In the genomic region with DNA sequence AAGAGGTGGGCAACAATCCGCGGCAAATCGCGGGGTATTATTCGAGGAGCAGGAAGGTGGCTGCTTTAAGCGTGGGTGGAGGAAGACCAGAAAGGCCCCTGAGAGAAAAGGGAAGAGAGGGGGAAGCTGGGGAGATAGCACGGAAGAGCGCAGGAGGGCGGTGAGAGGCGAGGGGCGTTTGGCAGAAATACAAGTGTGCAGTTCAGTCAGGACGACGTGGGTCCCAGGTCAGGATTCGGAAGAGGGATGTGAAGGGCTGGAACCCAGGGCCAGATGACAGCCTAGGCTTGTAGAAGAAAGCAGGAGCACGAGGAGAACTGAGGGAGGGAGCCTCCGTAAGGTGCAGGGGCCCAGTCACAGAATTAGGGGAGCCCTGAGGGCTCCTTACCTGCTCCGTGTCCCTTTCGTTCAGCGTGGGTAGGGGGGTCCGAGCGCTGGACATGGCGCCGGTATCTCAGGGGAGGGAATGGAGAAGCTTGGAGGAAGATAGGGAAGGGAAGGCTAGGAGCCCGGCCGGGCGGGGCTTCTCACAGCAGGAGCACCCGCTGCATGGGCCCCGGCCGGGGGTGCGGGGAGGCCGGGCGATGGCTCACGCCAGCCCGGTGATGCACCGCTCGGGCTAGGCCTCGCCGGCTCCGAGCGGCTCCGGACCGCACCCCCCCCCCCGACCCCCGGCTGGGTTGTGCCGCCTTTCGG, we compare ENCODE assay signal across 8 mouse cellular contexts. TPM values are rescaled to one million over a fixed set of nuclear protein-coding genes. Genes with fewer than 3 reads are reported as not detected.
DNase-seq lines count a peak whose midpoint lies in the region; ATAC-seq lines count a peak whose summit lies in the region.

No protein-coding gene starts in this region.

- peak overlapping the region; percentile 92 for H3K4me3 ChIP-seq in heart, embryonic 11.5 days (ENCODE audit: low read depth, low read length)
- H3K4me3 ChIP-seq in brown adipose tissue, adult 24 weeks (ENCODE audit: insufficient read depth, low read depth, low read length), result peak overlapping the region; percentile 93
- H3K4me3 ChIP-seq in hindbrain, embryonic 11.5 days (ENCODE audit: low read depth, low read length), result peak overlapping the region; percentile 63
- H3K4me3 ChIP-seq in liver, embryonic 16.5 days (ENCODE audit: low read depth, low read length), result peak overlapping the region; percentile 97
- peak overlapping the region; percentile 89 for H3K4me3 ChIP-seq in stomach, embryonic 15.5 days (replicated peaks)

- intact Hi-C loops in heart, postnatal 10 days (cut with DNase I), result loop anchor here (2.0 to 10.0 kb wide), 3 partner anchors 34 to 276 kb away; no protein-coding TSS in a partner anchor

- peak overlapping the region; percentile 96 for H3K9ac ChIP-seq in heart, embryonic 11.5 days (ENCODE audit: low read depth, low read length)
- peak overlapping the region; percentile 82 for H3K9ac ChIP-seq in hindbrain, embryonic 11.5 days (ENCODE audit: low read depth, low read length)
- H3K9ac ChIP-seq in liver, embryonic 16.5 days (ENCODE audit: low read depth, low read length), result peak overlapping the region; percentile 97
- peak overlapping the region; percentile 97 for H3K9ac ChIP-seq in stomach, embryonic 15.5 days

- H3K4me2 ChIP-seq in heart, embryonic 11.5 days, result peak overlapping the region; percentile 76
- H3K4me2 ChIP-seq in hindbrain, embryonic 11.5 days (replicated peaks; ENCODE audit: low read depth, low read length), result peak overlapping the region; percentile 78
- peak overlapping the region; percentile 89 for H3K4me2 ChIP-seq in liver, embryonic 16.5 days (ENCODE audit: low read depth, low read length)
- H3K4me2 ChIP-seq in stomach, embryonic 15.5 days, result peak overlapping the region; percentile 74

- peaks cover 37% of the 10 kb centered on the region for H3K4me1 ChIP-seq in heart, embryonic 11.5 days (ENCODE audit: control insufficient read depth, insufficient read depth, low read length)
- peaks cover 23% of the 10 kb centered on the region for H3K4me1 ChIP-seq in brown adipose tissue, adult 24 weeks (ENCODE audit: control insufficient read depth, insufficient read depth, insufficient read length, low read length)
- H3K4me1 ChIP-seq in hindbrain, embryonic 11.5 days (replicated peaks; ENCODE audit: control insufficient read depth, insufficient read depth, low read length), result peaks cover 11% of the 10 kb centered on the region
- H3K4me1 ChIP-seq in liver, embryonic 16.5 days (ENCODE audit: control insufficient read depth, low read depth, low read length), result peaks cover 48% of the 10 kb centered on the region
- H3K4me1 ChIP-seq in stomach, embryonic 15.5 days, result peaks cover 35% of the 10 kb centered on the region

- no peaks in the 10 kb centered on the region for H3K27me3 ChIP-seq in heart, embryonic 11.5 days (ENCODE audit: control insufficient read depth, insufficient read depth, low read length)
- no peaks in the 10 kb centered on the region for H3K27me3 ChIP-seq in hindbrain, embryonic 11.5 days (ENCODE audit: control insufficient read depth, insufficient read depth, low read length)
- H3K27me3 ChIP-seq in liver, embryonic 16.5 days (ENCODE audit: control insufficient read depth, insufficient read depth, low read depth, low read length), result no peaks in the 10 kb centered on the region
- H3K27me3 ChIP-seq in stomach, embryonic 15.5 days (replicated peaks), result no peaks in the 10 kb centered on the region

- H3K27ac ChIP-seq in heart, embryonic 11.5 days (ENCODE audit: low read depth, low read length), result peak overlapping the region; percentile 80
- peak overlapping the region; percentile 79 for H3K27ac ChIP-seq in brown adipose tissue, adult 24 weeks (replicated peaks; ENCODE audit: low read depth, low read length)
- H3K27ac ChIP-seq in hindbrain, embryonic 11.5 days (ENCODE audit: low read depth, low read length), result peak overlapping the region; percentile 77
- peak overlapping the region; percentile 96 for H3K27ac ChIP-seq in liver, embryonic 16.5 days (ENCODE audit: low read length)
- H3K27ac ChIP-seq in stomach, embryonic 15.5 days, result peak overlapping the region; percentile 90

- DNase-seq in heart, postnatal 10 days, result no peak
- peak; percentile 26 for DNase-seq in 416B (ENCODE audit: low read depth)
- DNase-seq in hindbrain, embryonic 11.5 days (ENCODE audit: low spot score), result no peak

- under 1% methylated on average over 31 of the region's 46 CpGs for WGBS in heart, embryonic 11.5 days (ENCODE audit: insufficient replicate concordance)
- WGBS in hindbrain, embryonic 11.5 days, result 2% methylated on average over 32 of the region's 46 CpGs
- under 1% methylated on average over 41 of the region's 46 CpGs for WGBS in liver, embryonic 16.5 days (ENCODE audit: insufficient replicate concordance)
- under 1% methylated on average over 38 of the region's 46 CpGs for WGBS in stomach, embryonic 15.5 days

- H3K36me3 ChIP-seq in heart, embryonic 11.5 days (ENCODE audit: control insufficient read depth, insufficient read depth, low read length), result no peaks in the 10 kb centered on the region; the same call in 1 of the 2 replicates
- no peaks in the 10 kb centered on the region for H3K36me3 ChIP-seq in hindbrain, embryonic 11.5 days (ENCODE audit: control insufficient read depth, insufficient read depth, low read length)
- no peaks in the 10 kb centered on the region for H3K36me3 ChIP-seq in liver, embryonic 16.5 days (ENCODE audit: control insufficient read depth, insufficient read depth)
- no peaks in the 10 kb centered on the region for H3K36me3 ChIP-seq in stomach, embryonic 15.5 days

- H3K9me3 ChIP-seq in heart, embryonic 11.5 days (replicated peaks; ENCODE audit: control insufficient read depth, low read length), result no peaks in the 10 kb centered on the region
- H3K9me3 ChIP-seq in hindbrain, embryonic 11.5 days (ENCODE audit: control insufficient read depth, low read length), result no peaks in the 10 kb centered on the region
- no peaks in the 10 kb centered on the region for H3K9me3 ChIP-seq in liver, embryonic 16.5 days (replicated peaks; ENCODE audit: control insufficient read depth, low read length)
- no peaks in the 10 kb centered on the region for H3K9me3 ChIP-seq in stomach, embryonic 15.5 days

- ATAC-seq in heart, embryonic 11.5 days (replicated peaks; ENCODE audit: insufficient number of reproducible peaks, low FRiP score, low TSS enrichment), result peak; percentile 79
- peak; percentile 89 for ATAC-seq in hindbrain, embryonic 11.5 days (ENCODE audit: low FRiP score)
- ATAC-seq in liver, embryonic 16.5 days (ENCODE audit: low read depth), result peak; percentile 68
- ATAC-seq in stomach, embryonic 15.5 days (ENCODE audit: insufficient read depth, low FRiP score, low read depth), result peak; percentile 57; the same call in 1 of the 2 replicates
- ATAC-seq in megakaryocyte-erythroid progenitor cell, adult 5-6 weeks (replicated peaks; ENCODE audit: low FRiP score, low TSS enrichment, poor library complexity, severe bottlenecking), result no peak

RNA-seq across cellular contexts. Expression of a gene that starts 0.7 kb away (rescaled TPM):
- 34.5 and 35.0 TPM in 2 replicates for polyA plus RNA-seq in heart, embryonic 11.5 days (2014; fragmentation: Nextera tagmentation; extraction: Ambion mirVana)
- 10 to 100 TPM; 51.7 to 54.3 TPM for total RNA-seq in heart, postnatal 10 days (2021)
- polyA plus RNA-seq in brown adipose tissue, adult 24 weeks (2012; ENCODE audit: insufficient read depth, insufficient read length, missing spikeins), result 24.1 and 35.4 TPM in 2 replicates
- polyA plus RNA-seq in hindbrain, embryonic 11.5 days (2014; fragmentation: Nextera tagmentation; extraction: Ambion mirVana), result 47.4 and 50.7 TPM in 2 replicates
- polyA plus RNA-seq in liver, embryonic 16.5 days (2015; fragmentation: Nextera tagmentation; extraction: Ambion mirVana), result 13.8 and 15.3 TPM in 2 replicates
- 55.7 and 57.7 TPM in 2 replicates for polyA plus RNA-seq in stomach, embryonic 15.5 days (2015; fragmentation: Nextera tagmentation; extraction: Ambion mirVana)
- 57.1 and 106 TPM in 2 replicates for total RNA-seq in megakaryocyte-erythroid progenitor cell, adult 5-6 weeks (2014; fragmentation: Nextera tagmentation)
- 14.6 and 28.7 TPM in 2 replicates for total RNA-seq in megakaryocyte-erythroid progenitor cell, adult 5-6 weeks (2017)

RNA-seq across cellular contexts. Expression of a gene that starts 41.9 kb away (rescaled TPM):
- 11.9 and 26.6 TPM in 2 replicates for polyA plus RNA-seq in heart, embryonic 11.5 days (2014; fragmentation: Nextera tagmentation; extraction: Ambion mirVana)
- 10 to 100 TPM; 27.2 to 28.5 TPM for total RNA-seq in heart, postnatal 10 days (2021)
- polyA plus RNA-seq in brown adipose tissue, adult 24 weeks (2012; ENCODE audit: insufficient read depth, insufficient read length, missing spikeins), result 5.8 and 6.3 TPM in 2 replicates
- polyA plus RNA-seq in hindbrain, embryonic 11.5 days (2014; fragmentation: Nextera tagmentation; extraction: Ambion mirVana), result 26.1 and 34.6 TPM in 2 replicates
- polyA plus RNA-seq in liver, embryonic 16.5 days (2015; fragmentation: Nextera tagmentation; extraction: Ambion mirVana), result 2.7 and 2.8 TPM in 2 replicates
- polyA plus RNA-seq in stomach, embryonic 15.5 days (2015; fragmentation: Nextera tagmentation; extraction: Ambion mirVana), result 22.5 and 22.8 TPM in 2 replicates
- 15.7 and 23.7 TPM in 2 replicates for total RNA-seq in megakaryocyte-erythroid progenitor cell, adult 5-6 weeks (2014; fragmentation: Nextera tagmentation)
- total RNA-seq in megakaryocyte-erythroid progenitor cell, adult 5-6 weeks (2017), result 6.2 and 15.9 TPM in 2 replicates
